Mouse (Mus musculus) spleen, adult 2 months (tissue): ENCODE data around the gene Smim15.

Experiments
- CTCF ChIP-seq: fragments of 200-500 bp; IDR thresholded peaks from 2 replicates; pipeline ENCODE4 v1.5.1; 2011; ENCODE audit warnings: mild to moderate bottlenecking, inconsistent platforms; ENCODE audit not compliant: insufficient read depth, insufficient read length, insufficient replicate concordance; ENCODE audit errors: extremely low read depth
- POLR2A ChIP-seq: fragments of 200-500 bp; IDR thresholded peaks from 2 replicates; pipeline ENCODE4 v1.6.1; 2011; ENCODE audit warnings: low read depth, low read length, inconsistent platforms

DNA sequence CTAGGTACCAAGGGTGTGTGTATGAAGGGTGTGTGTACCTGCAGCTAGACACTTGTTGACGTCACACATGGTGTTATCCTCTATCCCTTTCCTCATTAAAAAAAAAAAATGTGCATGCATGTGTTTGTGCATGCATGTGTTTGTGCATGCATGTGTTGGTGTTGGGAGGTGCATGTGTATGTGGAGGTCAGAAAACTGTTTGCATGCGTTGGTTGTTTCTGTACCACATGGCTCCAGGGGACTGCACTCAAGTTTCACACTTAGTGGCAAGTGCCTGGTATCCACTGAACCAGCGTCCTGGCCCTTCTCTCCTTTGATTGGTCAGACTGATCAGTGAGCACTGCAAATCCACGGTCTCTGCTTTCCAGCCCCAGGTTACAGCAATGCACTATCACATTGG lies 42.5 kb downstream of the Smim15 start:
- TF ChIP-seq POLR2A = no peak
- no peak for TF ChIP-seq CTCF
